Mouse (Mus musculus): ENCODE results near the gene Magea1. TPM values are rescaled to one million over a fixed set of nuclear protein-coding genes. Genes with fewer than 3 reads are reported as not detected.
"Not testable (repeated sequence)": the region's sequence is repeated elsewhere in the genome, so short reads cannot be mapped to it uniquely, and the experiment has no call there.

Magea1 gene
- not detected in 2 replicates for polyA plus RNA-seq (2016; fragmentation: Nextera tagmentation; extraction: Ambion mirVana)

DNA sequence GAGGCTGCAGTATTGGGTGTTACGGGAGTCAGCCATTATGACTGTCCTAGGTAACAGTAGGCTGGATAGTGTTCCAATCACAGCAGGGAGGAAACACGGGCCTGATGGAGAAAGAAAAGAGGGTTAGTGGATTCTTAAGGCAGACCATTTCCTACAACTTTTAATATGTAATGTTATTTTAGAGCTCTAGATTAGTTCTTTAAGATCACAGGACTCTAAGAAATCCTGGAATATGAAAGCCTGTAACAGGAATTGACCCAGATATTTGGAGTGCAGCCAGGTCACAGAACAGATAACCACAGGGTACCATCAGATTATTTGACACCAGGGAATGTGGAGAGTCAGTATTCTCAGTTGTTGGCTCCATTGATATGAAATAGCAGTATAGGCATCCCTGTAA lies at the start of gene Magea1:
TSS of gene Magea1 (minus strand) at position 101 of the 400 bp plus-strand sequence.
- not testable (repeated sequence) for H3K9me3 ChIP-seq (replicated peaks); H3K27me3 ChIP-seq (ENCODE audit: low read depth, poor library complexity, severe bottlenecking); DNase-seq (ENCODE audit: low spot score); H3K36me3 ChIP-seq; H3K4me3 ChIP-seq; H3K27ac ChIP-seq (replicated peaks); H3K4me1 ChIP-seq
- WGBS = 100% methylated on average over 1 of the region's 2 CpGs

- not testable (repeated sequence) for DNase-seq (ENCODE audit: low spot score); H3K9me3 ChIP-seq (replicated peaks); H3K4me3 ChIP-seq; H3K27ac ChIP-seq (replicated peaks); H3K36me3 ChIP-seq; H3K4me1 ChIP-seq; H3K27me3 ChIP-seq (ENCODE audit: low read depth, poor library complexity, severe bottlenecking)
- WGBS = 87% methylated on average over 3 of the region's 3 CpGs
These were observed 38.7 kb upstream of the Magea1 start, which contains the start of gene Cldn34b2 for GRCm38 (mm10) chrX:155128312-155128711. Gene Cldn34b2 (minus strand): TSS chrX:155128412.

DNA sequence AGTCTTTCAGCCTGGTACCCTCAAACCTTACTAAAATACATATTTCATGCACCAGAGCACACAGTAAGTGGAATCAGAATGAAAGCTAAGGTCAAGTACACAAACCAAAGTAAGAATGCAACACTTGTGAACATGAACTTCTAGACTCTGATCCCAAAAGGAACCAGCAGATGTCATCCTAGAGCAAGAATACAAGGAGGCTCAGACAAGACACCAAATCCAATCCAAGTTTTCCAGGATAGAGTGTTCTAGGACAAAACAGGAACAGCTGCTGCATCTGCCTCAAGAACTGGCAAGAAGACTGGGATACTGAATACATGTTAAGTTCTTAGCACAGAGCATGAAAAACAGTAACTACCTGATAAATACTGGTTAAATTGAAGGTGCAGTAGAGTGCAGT lies 8.4 kb upstream of the Magea1 start:
- no peak for DNase-seq (ENCODE audit: low spot score)
- H3K36me3 ChIP-seq = no peaks in the 10 kb centered on the region
- H3K4me1 ChIP-seq = no peaks in the 10 kb centered on the region
- H3K9me3 ChIP-seq (replicated peaks) = no peaks in the 10 kb centered on the region
- no peaks in the 10 kb centered on the region for H3K27me3 ChIP-seq (ENCODE audit: low read depth, poor library complexity, severe bottlenecking)
- no peak overlapping the region for H3K27ac ChIP-seq (replicated peaks)
- H3K4me3 ChIP-seq = no peak overlapping the region

- 93% methylated on average over 3 of the region's 4 CpGs for WGBS
- H3K27ac ChIP-seq (replicated peaks); H3K9me3 ChIP-seq (replicated peaks); H3K4me3 ChIP-seq; DNase-seq (ENCODE audit: low spot score); H3K4me1 ChIP-seq; H3K36me3 ChIP-seq; H3K27me3 ChIP-seq (ENCODE audit: low read depth, poor library complexity, severe bottlenecking): not testable (repeated sequence)
These were observed 4.0 kb upstream of the Magea1 start, which contains the start of gene Magea2 for GRCm38 (mm10) chrX:155093566-155093965. Gene Magea2 (minus strand): TSS chrX:155093666.

- WGBS = 96% methylated on average over 16 of the region's 16 CpGs
These were observed 26.5 kb downstream of the Magea1 start, which contains the start of gene Magea5 for GRCm38 (mm10) chrX:155063045-155063444. Gene Magea5 (minus strand): TSS chrX:155063145.

More at GRCm38 (mm10) chrX:155063045-155063444, 26.5 kb downstream of the Magea1 start, which contains the start of gene Magea5:
- not testable (repeated sequence) for H3K9me3 ChIP-seq (replicated peaks); DNase-seq (ENCODE audit: low spot score); H3K4me1 ChIP-seq; H3K27ac ChIP-seq (replicated peaks); H3K36me3 ChIP-seq; H3K4me3 ChIP-seq; H3K27me3 ChIP-seq (ENCODE audit: low read depth, poor library complexity, severe bottlenecking)

Other genes starting within 250 kb of the Magea1 start
- not detected in 2 replicates for gene Cldn34b1, start 199.5 kb downstream of the Magea1 start, polyA plus RNA-seq (2016; fragmentation: Nextera tagmentation; extraction: Ambion mirVana)
- gene Magea6, start 153.8 kb downstream of the Magea1 start, polyA plus RNA-seq (2016; fragmentation: Nextera tagmentation; extraction: Ambion mirVana) = not detected in 2 replicates
- not detected in 2 replicates for gene Magea3, start 140.3 kb downstream of the Magea1 start, polyA plus RNA-seq (2016; fragmentation: Nextera tagmentation; extraction: Ambion mirVana)
- not detected in 2 replicates for gene Magea8, start 93.9 kb downstream of the Magea1 start, polyA plus RNA-seq (2016; fragmentation: Nextera tagmentation; extraction: Ambion mirVana)
- gene Magea5, start 26.6 kb downstream of the Magea1 start, polyA plus RNA-seq (2016; fragmentation: Nextera tagmentation; extraction: Ambion mirVana) = not detected in 2 replicates
- not detected in 2 replicates for gene Magea2, start 3.9 kb upstream of the Magea1 start, polyA plus RNA-seq (2016; fragmentation: Nextera tagmentation; extraction: Ambion mirVana)
- gene Cldn34b2, start 38.6 kb upstream of the Magea1 start, polyA plus RNA-seq (2016; fragmentation: Nextera tagmentation; extraction: Ambion mirVana) = not detected in 2 replicates
- gene Sat1, start 126.7 kb upstream of the Magea1 start, polyA plus RNA-seq (2016; fragmentation: Nextera tagmentation; extraction: Ambion mirVana) = 76.2 and 81.1 TPM in 2 replicates
- gene Acot9, start 172.7 kb upstream of the Magea1 start, polyA plus RNA-seq (2016; fragmentation: Nextera tagmentation; extraction: Ambion mirVana) = 19.6 and 20.0 TPM in 2 replicates

Data from midbrain, embryonic 10.5 days (tissue).